Mouse (Mus musculus) limb, embryonic 10.5 days (tissue): Measurements from ENCODE around the gene Hivep2. TPM values are rescaled to one million over a fixed set of nuclear protein-coding genes. Genes with fewer than 3 reads are reported as not detected.

Experiments
- DNase-seq: peaks from one replicate; pipeline ENCODE4 v3.0.0-alpha.2; 2017; ENCODE audit warnings: low spot score
- H3K27ac ChIP-seq: fragments of 300-500 bp; sonication (generic); 2 replicates; pipeline ENCODE4 v1.5.1; 2016; ENCODE audit warnings: mild to moderate bottlenecking
- H3K27me3 ChIP-seq: fragments of 300-500 bp; sonication (generic); 2 replicates; pipeline ENCODE4 v1.6.1; 2016; ENCODE audit warnings: low read depth, mild to moderate bottlenecking; ENCODE audit not compliant: poor library complexity, severe bottlenecking
- H3K36me3 ChIP-seq: fragments of 300-500 bp; sonication (generic); 2 replicates; pipeline ENCODE4 v1.6.1; 2016; ENCODE audit warnings: mild to moderate bottlenecking, moderate library complexity
- H3K4me1 ChIP-seq: fragments of 300-500 bp; sonication (generic); 2 replicates; pipeline ENCODE4 v1.6.1; 2016
- H3K4me3 ChIP-seq: fragments of 300-500 bp; sonication (generic); 2 replicates; pipeline ENCODE4 v1.5.1; 2016; ENCODE audit warnings: mild to moderate bottlenecking, moderate library complexity
- H3K9me3 ChIP-seq: fragments of 300-500 bp; sonication (generic); replicated peaks from 2 replicates; pipeline ENCODE4 v1.6.1; 2016; ENCODE audit warnings: mild to moderate bottlenecking
- WGBS: fragments of 180-500 bp; shearing (Covaris S2); methylation state at CpG from one replicate; pipeline ENCODE4 v1.1.7; 2016; 5-methylcytosine and 5-hydroxymethylcytosine counted together
- polyA plus RNA-seq: library from polyadenylated mRNA; unstranded; fragments of >200 nt; fragmentation: Nextera tagmentation; extraction: Ambion mirVana; gene quantifications from 2 replicates; pipeline ENCODE4 v1.2.1, GENCODE M21; 2016

The Hivep2 gene
- polyA plus RNA-seq, 1 experiment from 2014 or later: 0.44 TPM

DNA sequence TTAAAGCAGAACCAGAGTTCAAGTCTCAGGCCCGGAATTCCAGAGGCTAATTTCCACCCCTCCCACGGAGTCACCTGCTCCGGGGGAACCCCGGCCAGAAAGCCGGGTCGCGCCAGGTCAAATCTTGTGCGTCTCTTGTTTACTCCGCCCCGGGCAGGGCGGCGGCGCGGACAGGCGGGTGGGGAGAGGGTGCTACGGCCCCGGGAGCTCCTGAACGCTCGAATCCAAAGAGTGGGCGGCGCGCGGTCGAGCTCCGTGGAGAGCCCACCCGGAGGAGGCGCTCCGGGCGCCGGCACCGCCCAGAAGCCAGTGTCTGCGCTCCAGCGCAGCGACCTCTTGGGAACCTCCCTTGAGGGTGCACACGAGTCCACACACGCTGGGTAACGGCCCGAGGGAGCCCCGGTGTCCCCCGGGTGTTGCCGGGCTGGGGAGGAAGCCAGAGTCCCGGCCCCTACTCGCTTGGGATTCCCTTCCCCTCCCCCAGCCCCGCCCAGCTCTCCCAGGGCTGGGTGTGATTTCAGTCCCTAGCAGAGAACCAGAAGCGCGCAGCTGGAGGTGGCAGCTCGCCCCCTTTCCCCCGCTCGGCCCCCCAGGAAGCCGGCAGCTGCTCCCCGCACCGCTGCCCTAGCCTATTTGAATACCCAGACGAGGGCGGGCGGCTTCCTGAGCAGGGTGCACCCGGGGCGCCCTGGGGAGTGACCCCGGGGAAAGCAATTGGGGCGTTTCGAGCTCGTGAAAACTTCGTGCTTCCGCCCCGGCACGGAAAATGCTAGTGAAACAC lies 1.2 kb upstream of the Hivep2 start:
- WGBS: under 1% methylated on average over 65 of the region's 65 CpGs
- Histone ChIP-seq H3K4me3 (peak overlapping the region; percentile 75), H3K27ac (peak overlapping the region; percentile 89), H3K9me3 (no peaks in the 10 kb centered on the region), H3K36me3 (no peaks in the 10 kb centered on the region), H3K4me1 (peaks cover 33% of the 10 kb centered on the region), H3K27me3 (peaks cover 62% of the 10 kb centered on the region)
- DNase-seq: peak; percentile 64

DNA sequence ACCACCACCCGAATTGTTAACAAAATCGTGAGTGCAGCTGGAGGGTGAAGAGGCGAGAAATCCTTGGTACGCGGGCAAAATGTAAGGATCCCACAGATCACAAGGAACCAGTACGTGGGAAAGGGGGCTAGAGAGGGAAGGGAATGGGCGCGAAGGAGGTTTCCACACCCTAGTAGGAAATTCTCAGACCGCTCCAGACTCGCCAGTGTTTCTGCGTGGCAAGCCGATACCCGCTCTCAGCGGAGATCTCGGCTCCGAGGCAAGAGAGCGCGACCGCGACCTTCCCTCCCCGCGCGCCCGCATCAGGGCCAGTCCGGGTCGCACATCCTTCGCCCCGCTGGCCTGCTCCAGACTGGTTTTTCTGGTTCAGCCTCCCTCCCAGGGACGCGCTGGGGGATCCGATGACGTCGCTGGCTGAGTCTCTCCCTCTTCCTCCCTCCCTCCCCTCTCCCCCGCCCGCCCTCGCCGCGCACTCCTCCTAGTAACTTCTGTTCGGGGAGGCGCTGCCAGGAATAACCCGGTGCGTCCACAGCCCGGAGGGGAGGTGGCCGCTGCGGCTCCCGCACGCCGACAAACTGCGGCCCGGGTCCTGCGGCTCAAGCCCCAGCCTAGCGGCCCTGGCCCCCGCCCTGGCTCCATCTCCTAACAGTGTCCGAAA lies 430 bp upstream of the Hivep2 start:
- H3K9me3 ChIP-seq: no peaks in the 10 kb centered on the region
- no peaks in the 10 kb centered on the region for H3K36me3 ChIP-seq
- peak overlapping the region; percentile 75 for H3K4me3 ChIP-seq
- under 1% methylated on average over 53 of the region's 54 CpGs for WGBS
- DNase-seq: peak; percentile 86
- peaks cover 33% of the 10 kb centered on the region for H3K4me1 ChIP-seq
- H3K27me3 ChIP-seq: peaks cover 62% of the 10 kb centered on the region
- H3K27ac ChIP-seq: peak overlapping the region; percentile 89

DNA sequence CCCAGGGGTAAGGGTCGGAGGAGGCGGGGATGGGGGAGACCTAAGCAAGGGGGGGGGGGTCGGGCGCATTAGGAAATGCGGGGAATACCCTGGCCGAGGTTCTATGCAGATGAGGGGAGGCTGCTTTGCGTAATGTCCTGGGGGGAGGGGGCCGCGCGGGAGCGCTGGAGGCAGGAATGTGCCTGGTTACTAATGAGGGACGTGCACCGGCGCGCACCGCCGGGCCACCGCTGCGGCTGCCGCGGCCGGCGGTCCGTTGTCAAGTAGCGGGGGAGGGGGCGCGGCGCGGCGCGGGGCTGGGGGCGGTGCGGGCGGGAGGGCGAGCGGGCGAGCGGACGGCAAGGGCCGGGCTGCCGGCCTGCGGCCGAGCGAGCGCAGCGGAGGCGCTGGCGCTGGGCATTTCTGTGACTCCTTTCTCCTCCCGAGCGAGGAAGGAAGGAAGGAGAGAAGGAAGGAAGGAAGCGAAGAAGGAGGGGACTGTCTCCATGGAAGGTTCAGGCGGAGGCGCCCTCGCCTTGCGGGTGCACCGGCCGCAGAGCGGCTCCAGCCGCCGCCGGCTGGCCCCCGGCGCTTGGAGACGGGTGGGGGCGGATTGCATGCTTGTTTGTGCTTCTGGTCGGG lies 1.1 kb downstream of the Hivep2 start:
- peaks cover 59% of the 10 kb centered on the region for H3K27me3 ChIP-seq

DNA sequence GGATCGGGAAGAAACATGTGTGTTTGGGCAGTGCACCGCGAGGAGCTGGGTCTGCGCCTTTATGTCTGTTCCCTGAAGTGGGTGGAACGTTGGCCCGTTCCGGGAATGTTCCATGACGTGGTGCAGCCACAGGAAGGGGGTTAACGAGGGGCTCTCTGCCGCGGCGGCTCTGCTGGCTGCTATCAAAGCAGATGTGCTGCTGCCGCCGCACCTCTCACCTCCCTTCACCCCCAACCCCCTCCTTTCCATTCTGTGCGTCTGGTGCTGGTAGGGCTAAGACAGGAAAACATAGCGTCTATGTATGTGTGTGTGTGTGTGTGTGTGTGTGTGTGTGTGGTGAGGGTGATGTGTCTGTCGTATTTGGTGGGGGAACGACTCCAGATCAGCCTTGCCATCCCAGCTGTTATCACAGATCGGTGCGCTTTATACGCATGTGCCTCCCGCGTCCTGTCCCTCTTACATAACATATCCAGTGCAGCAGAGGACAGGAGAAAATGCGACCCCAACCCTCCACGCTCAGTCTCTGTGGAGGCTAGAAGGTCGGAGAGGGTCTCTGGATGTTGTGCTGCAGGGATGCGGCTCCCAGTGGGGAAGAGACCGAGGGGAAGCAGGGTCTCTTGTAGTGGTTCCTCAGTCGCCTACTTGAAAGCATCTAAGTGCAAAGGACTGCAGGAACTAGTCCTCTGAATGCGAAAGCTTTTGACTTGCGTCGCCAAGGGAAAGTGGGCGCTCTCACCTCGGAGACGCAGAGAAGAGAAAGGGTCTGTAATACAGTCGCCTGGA lies 1.8 kb downstream of the Hivep2 start:
- Histone ChIP-seq H3K27ac (peak overlapping the region; percentile 89), H3K4me3 (peak overlapping the region; percentile 75), H3K9me3 (no peaks in the 10 kb centered on the region), H3K4me1 (peaks cover 33% of the 10 kb centered on the region), H3K27me3 (peaks cover 52% of the 10 kb centered on the region), H3K36me3 (no peaks in the 10 kb centered on the region)
- peak; percentile 63 for DNase-seq
- under 1% methylated on average over 36 of the region's 36 CpGs for WGBS

More for the DNA sequence above, 1.1 kb downstream of the Hivep2 start:
- WGBS: 2% methylated on average over 65 of the region's 66 CpGs
- peaks cover 33% of the 10 kb centered on the region for H3K4me1 ChIP-seq
- peak overlapping the region; percentile 89 for H3K27ac ChIP-seq
- no peaks in the 10 kb centered on the region for H3K9me3 ChIP-seq
- peak overlapping the region; percentile 75 for H3K4me3 ChIP-seq
- peak; percentile 77 for DNase-seq
- no peaks in the 10 kb centered on the region for H3K36me3 ChIP-seq

DNA sequence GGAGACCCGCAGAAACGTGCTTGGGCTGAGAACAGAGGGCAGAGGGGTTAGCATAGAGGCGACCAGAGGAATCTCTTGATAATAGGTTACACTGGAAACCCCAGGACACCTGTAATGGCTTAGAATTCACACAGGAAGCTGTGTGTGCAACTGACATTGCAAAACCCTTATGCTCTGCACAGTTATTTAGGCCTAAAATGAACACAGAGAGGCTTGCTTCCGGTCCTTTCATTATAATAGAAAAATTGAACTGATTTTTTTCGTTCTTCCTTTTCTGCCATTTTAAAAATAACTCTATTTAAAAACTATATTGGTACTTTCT lies 2.3 kb downstream of the Hivep2 start:
- Histone ChIP-seq H3K4me1 (peaks cover 33% of the 10 kb centered on the region), H3K27ac (no peak overlapping the region; the same call in 1 of the 2 replicates), H3K36me3 (no peaks in the 10 kb centered on the region), H3K27me3 (peaks cover 46% of the 10 kb centered on the region), H3K4me3 (peak overlapping the region; percentile 75), H3K9me3 (no peaks in the 10 kb centered on the region)
- no peak for DNase-seq
- 15% methylated on average over 5 of the region's 5 CpGs for WGBS

DNA sequence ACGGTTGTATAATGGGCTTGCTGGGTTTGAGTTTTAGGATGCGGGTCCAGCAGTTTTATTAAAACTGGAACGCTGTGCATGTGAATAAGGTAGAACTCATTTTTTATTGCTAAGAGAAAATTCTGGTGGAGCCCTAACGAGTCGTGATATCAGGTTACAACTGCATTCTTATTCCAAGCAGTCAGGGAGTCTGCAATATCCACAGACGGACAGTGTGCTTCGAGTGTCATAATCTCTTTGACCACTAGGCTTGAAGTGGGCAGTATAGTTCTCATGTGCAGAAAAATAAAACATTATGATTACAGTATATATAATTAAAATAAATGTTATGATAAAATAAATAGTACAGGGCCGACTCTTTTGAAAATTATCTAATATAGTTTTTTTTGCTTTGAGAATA lies 3.1 kb downstream of the Hivep2 start:
- no peak for DNase-seq
- Histone ChIP-seq H3K27me3 (peaks cover 38% of the 10 kb centered on the region), H3K27ac (no peak overlapping the region), H3K4me1 (peaks cover 33% of the 10 kb centered on the region), H3K9me3 (no peaks in the 10 kb centered on the region), H3K36me3 (no peaks in the 10 kb centered on the region), H3K4me3 (no peak overlapping the region)
- WGBS: 23% methylated on average over 8 of the region's 8 CpGs

DNA sequence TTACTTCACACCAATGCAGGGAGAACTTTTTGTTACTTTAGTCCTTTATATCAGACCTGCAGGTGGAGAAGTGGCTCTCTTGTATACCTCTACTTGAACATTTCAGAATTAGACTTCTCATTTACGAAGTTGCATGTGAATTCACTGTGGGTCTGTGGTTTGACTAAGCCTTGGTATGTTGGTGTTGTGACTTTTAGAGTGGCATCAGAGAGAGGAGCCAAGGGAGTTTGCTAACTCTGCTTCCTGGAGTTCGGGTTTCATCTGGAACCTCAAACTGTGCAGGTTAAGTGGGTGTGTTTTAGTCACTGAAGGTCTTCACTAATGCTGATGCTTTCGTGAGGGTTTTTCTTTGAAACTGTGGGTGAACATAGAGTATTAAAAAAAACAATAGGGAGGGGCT lies 4.4 kb downstream of the Hivep2 start:
- no peaks in the 10 kb centered on the region for H3K9me3 ChIP-seq
- H3K36me3 ChIP-seq: no peaks in the 10 kb centered on the region
- no peak for DNase-seq
- no peak overlapping the region for H3K4me3 ChIP-seq
- H3K4me1 ChIP-seq: peaks cover 23% of the 10 kb centered on the region
- no peak overlapping the region for H3K27ac ChIP-seq
- H3K27me3 ChIP-seq: peaks cover 25% of the 10 kb centered on the region
- WGBS: 72% methylated on average over 3 of the region's 3 CpGs

DNA sequence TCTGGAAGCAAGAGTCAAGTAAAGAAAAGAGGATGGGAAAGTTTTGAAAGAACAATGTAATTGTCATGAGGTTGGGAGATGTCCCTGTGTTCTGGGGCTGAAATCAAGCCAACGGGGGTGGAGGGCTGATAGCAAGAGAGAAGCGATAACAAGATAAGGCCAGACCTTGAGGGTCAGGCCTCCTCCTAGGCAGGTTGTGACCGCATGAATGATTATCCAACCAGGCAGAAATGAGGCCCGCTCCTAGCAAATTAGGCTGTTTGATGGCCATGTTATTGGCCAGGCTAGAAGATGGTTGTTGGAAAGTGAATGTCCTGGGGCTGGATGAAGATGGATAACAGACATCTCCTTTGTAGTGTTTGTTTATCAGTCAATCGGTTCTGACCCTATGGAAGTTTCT lies 5.4 kb downstream of the Hivep2 start:
- DNase-seq: no peak
- Histone ChIP-seq H3K27me3 (peaks cover 16% of the 10 kb centered on the region; the same call in 1 of the 2 replicates), H3K27ac (no peak overlapping the region), H3K36me3 (no peaks in the 10 kb centered on the region), H3K9me3 (no peaks in the 10 kb centered on the region), H3K4me1 (peaks cover 14% of the 10 kb centered on the region), H3K4me3 (no peak overlapping the region)
- WGBS: 24% methylated on average over 5 of the region's 5 CpGs

DNA sequence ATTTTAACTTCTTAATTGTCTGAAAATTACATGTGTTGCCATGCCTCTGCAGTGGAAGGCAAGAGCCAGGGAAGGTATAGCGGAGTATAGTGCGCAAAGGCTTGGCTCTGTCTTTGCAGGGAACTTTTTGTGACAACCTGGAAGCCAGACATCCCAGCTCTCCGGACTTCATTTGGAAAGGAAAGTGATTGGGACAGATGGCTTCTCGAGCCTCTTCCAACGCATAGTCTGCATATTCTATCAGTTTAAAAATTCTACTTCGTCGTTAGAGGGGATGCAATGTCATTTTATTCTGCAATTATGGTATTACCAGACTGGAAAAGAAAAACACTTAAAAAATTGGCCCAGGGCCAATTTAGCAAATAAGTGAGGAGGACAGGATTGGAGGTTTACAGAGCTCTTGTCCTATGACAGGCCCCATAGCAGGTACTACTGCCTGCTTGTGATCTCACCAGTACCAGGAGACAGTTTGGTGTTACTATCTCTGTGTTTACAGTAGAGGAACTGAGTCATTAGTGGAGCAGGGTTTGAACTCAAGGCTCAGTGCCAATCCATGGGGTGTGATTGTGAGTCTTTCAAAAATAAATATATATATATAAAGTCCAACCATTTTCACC lies 7.8 kb downstream of the Hivep2 start:
- no peaks in the 10 kb centered on the region for H3K9me3 ChIP-seq
- DNase-seq: no peak
- 86% methylated on average over 7 of the region's 7 CpGs for WGBS
- H3K27ac ChIP-seq: no peak overlapping the region
- no peaks in the 10 kb centered on the region for H3K36me3 ChIP-seq
- H3K4me3 ChIP-seq: no peak overlapping the region
- H3K4me1 ChIP-seq: peaks cover 2% of the 10 kb centered on the region; the same call in 1 of the 2 replicates
- peaks cover 4% of the 10 kb centered on the region; the same call in 1 of the 2 replicates for H3K27me3 ChIP-seq

DNA sequence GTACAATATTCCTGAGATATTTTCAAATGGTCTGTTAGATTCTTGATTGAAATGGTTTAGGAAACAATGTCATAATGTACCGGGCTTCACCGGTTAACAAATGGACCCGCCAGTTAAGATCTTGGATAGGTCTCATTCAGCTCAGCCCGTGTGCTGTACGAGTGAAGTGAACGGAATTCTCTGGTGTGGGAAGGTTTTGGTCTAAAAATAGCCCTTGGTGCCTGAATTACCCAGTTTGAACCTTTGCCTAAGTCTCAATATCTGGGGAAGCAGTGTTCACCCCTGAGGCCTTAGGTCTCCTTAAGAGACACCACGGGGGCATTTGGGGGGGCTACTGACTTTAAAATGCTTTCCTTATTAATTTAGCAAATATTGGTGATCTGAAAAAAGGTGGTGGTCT lies 8.6 kb downstream of the Hivep2 start:
- no peak for DNase-seq
- Histone ChIP-seq H3K4me1 (no peaks in the 10 kb centered on the region), H3K36me3 (no peaks in the 10 kb centered on the region), H3K27ac (no peak overlapping the region), H3K4me3 (no peak overlapping the region), H3K27me3 (0 out of 2 replicates have a peak, but pooled peaks cover 3% of the 10 kb centered on the region), H3K9me3 (no peaks in the 10 kb centered on the region)
- 82% methylated on average over 7 of the region's 7 CpGs for WGBS

DNA sequence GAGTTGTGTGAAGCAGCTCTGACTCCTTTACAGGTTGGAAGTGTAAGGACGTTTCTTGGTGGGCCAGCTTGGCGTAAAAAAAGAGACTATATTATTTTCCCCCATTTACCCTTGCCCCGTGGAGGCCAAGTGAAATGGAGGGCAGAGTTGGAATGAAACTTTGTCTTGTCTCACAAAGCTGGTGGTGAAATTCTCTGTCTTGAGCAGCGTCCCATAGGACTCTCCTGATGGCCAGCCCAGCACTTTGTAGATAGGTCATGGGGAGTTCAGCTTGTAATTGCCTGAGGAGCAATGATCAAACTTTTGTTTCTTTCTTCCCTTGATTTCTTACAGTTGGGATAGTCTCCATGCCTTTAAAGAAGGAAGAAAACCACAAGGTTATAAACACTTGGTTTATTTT lies 10.0 kb downstream of the Hivep2 start:
- no peaks in the 10 kb centered on the region for H3K9me3 ChIP-seq
- H3K4me3 ChIP-seq: no peak overlapping the region
- DNase-seq: no peak
- no peaks in the 10 kb centered on the region for H3K4me1 ChIP-seq
- H3K27me3 ChIP-seq: 0 out of 2 replicates have a peak, but pooled peaks cover 3% of the 10 kb centered on the region
- 66% methylated on average over 4 of the region's 4 CpGs for WGBS
- no peak overlapping the region for H3K27ac ChIP-seq
- no peaks in the 10 kb centered on the region for H3K36me3 ChIP-seq

DNA sequence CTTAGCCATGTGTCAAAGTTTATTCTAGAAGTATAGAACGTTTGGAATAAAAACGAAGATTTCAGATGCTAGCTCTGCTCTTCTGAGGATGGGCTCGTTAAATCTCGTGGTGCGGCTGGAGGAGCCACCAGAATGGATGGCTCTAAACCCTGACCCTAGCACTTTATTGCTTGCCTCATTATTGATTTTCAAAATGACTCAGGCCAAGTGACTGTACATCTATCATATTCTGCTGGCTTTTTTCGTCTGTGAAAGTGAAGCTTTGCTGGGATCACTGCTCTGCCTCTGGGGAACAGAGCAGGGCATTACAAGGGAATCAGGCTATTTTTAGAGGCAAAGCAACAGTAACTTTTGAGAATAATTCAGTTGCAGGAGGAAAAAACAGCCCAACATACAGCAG lies 10.4 kb downstream of the Hivep2 start:
- H3K27me3 ChIP-seq: 0 out of 2 replicates have a peak, but pooled peaks cover under 1% of the 10 kb centered on the region
- 38% methylated on average over 6 of the region's 6 CpGs for WGBS
- H3K4me1 ChIP-seq: no peaks in the 10 kb centered on the region
- H3K27ac ChIP-seq: no peak overlapping the region
- DNase-seq: no peak
- H3K9me3 ChIP-seq: no peaks in the 10 kb centered on the region
- no peaks in the 10 kb centered on the region for H3K36me3 ChIP-seq
- H3K4me3 ChIP-seq: no peak overlapping the region
